Mouse (Mus musculus): ENCODE results near the gene Myo5c.

The Myo5c gene

DNA sequence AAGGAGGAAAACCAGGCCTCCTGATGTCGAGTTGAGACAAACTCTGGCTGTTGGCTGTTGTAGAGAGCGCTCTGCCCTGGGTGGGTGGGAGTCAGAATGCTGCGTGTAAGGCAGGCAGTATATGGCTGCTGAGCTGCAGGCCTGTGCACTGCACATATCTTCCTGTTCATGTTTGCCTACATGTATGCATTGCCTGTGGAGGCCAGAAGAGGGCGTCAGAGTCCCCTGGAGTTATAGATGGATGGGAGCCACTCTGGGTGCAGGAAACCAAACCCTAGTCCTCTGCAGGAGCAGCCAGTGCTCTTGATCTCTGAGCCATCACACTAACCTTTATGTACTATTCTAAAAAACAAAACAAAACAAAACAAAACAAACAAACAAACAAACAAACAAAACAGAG is 102.6 kb downstream of the Myo5c start:
- no peak for DNase-seq

DNA sequence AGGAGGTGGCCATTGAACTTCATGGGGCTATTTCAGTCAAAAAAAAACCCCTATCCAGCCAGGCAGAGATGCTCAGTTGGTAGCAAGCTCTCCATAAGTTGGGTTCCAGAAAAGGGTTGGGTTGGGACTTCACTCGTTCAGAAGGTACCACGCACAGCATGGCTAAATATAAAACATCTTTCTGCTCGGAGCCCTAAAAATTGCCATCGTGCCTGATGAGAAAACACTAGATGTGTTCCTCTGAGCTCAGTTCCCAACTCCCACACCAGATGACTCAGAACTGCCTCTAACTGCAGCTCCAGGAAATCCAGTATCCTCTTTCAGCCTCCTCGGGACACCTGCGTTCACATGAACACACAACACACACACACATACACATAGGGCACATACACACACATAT is 106.2 kb downstream of the Myo5c start:
- DNase-seq, result no peak

- no peak for DNase-seq
These were observed 110.6 kb downstream of the Myo5c start for GRCm38 (mm10) chr9:75342433-75342832.

DNA sequence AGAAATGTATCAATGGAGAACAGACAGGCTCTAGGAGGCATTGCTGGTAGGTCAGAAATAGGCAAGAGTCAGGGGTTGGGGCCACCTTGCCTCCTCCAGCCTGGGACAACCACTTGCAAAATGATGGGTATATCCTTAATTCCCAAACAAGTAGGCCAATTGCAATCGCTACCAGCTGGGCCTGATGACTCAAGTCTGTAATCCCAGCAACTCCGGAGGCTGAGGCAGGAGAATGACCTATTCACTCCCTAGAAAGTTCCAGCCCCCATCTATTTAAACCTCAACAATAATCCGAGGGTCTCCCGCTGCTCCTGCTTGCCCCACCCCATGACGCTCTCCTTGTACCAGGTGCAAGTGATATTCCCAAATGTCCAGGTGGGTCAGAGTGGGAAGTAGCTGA is 115.6 kb downstream of the Myo5c start, which contains the start of gene Bcl2l10:
Gene Bcl2l10, plus strand, starts transcription at position 301 of the 400 bp plus-strand sequence.
- no peak for DNase-seq

GRCm38 (mm10) chr9:75348066-75348465 is 116.2 kb downstream of the Myo5c start:
- no peak for DNase-seq

DNA sequence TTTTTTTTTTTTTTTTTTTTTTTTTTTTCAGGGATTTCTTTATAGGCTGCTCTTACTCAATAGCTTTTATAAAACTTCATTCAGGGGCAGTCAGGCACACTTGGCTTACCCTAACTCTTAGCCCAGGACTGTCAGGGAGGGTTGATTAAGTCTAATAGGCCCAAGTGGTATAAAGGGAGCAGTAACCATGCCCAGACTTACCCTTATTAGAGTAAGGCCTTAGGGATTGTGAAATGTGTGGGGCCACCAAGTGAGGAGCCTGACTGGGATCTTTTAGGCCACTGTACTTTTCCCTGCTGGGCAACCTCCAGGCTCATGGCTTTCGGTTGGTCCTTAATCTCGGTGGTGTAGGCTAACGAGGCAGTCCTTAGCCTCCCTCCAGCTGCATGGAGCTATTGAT is 116.8 kb downstream of the Myo5c start:
- no peak for DNase-seq

DNA sequence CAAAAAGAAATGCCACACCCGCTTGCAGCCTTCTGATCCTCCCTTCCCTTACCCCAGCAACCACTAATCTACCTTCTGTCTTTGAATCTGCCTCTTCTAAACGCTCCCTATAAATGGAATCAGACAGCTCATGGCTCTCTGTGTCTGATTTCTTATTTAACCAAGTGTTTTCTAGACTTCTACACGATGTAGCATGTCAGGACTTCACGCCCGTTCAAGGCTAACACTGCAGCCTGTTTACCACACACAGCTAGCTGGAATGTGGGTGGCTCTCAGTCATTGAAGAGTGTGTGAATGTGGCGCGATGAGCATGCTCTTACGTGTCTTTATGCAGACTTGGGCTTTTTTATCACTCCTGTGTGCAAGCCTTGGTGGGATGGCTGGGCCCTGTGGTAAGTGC is 121.3 kb downstream of the Myo5c start:
- DNase-seq, result no peak
